Mouse (Mus musculus) C2C12 (cell line): ENCODE data around the gene Tcf7l1. TPM values are rescaled to one million over a fixed set of nuclear protein-coding genes. Genes with fewer than 3 reads are reported as not detected.

Experiments
- H3K27me3 ChIP-seq: one replicate; pipeline ENCODE4 v1.6.1; 2011; ENCODE audit not compliant: control insufficient read depth, insufficient read depth, insufficient read length
- H3K36me3 ChIP-seq: one replicate; pipeline ENCODE4 v1.6.1; 2011; ENCODE audit not compliant: control insufficient read depth, insufficient read depth
- H3K4me3 ChIP-seq: one replicate; pipeline ENCODE4 v1.5.1; 2011; ENCODE audit warnings: mild to moderate bottlenecking, control low read depth; ENCODE audit not compliant: poor library complexity, insufficient read depth, severe bottlenecking
- H3K79me2 ChIP-seq: one replicate; pipeline ENCODE4 v1.6.1; 2011; ENCODE audit not compliant: control insufficient read depth, insufficient read depth
- H3K79me3 ChIP-seq: one replicate; pipeline ENCODE4 v1.6.1; 2011; ENCODE audit warnings: low read depth, control low read depth
- H3ac ChIP-seq: one replicate; pipeline ENCODE3; 2011; ENCODE audit warnings: low read depth; ENCODE audit not compliant: control insufficient read depth, insufficient read length
- CEBPB ChIP-seq: IDR thresholded peaks from one replicate; pipeline ENCODE4 v1.6.1; 2011; ENCODE audit warnings: low read depth, mild to moderate bottlenecking, control low read depth, moderate library complexity
- CTCF ChIP-seq: IDR thresholded peaks from one replicate; pipeline ENCODE4 v1.5.1; 2011; ENCODE audit not compliant: control insufficient read depth, insufficient read depth, insufficient read length
- FOSL1 ChIP-seq: IDR thresholded peaks from one replicate; pipeline ENCODE4 v1.8.0; 2011; ENCODE audit warnings: mild to moderate bottlenecking, low read length; ENCODE audit not compliant: poor library complexity, insufficient read depth, severe bottlenecking
- MAX ChIP-seq: IDR thresholded peaks from one replicate; pipeline ENCODE4 v1.6.1; 2011; ENCODE audit warnings: mild to moderate bottlenecking, control low read depth
- MYOD1 ChIP-seq: IDR thresholded peaks from one replicate; pipeline ENCODE4 v1.6.1; 2011; ENCODE audit warnings: low read depth; ENCODE audit not compliant: control insufficient read depth, insufficient read length
- MYOG ChIP-seq: IDR thresholded peaks from one replicate; pipeline ENCODE4 v1.6.1; 2011; ENCODE audit not compliant: control insufficient read depth, insufficient read length; ENCODE audit errors: extremely low read depth
- USF1 ChIP-seq: IDR thresholded peaks from one replicate; pipeline ENCODE4 v1.6.1; 2011; ENCODE audit warnings: low read depth, mild to moderate bottlenecking, control low read depth, moderate library complexity
- polyA plus RNA-seq: library from polyadenylated mRNA; unstranded; fragments of >200 nt; fragmentation: generic; extraction: Trizol; gene quantifications from one replicate; pipeline ENCODE4 v1.2.1, GENCODE M21; 2012; ENCODE audit warnings: missing spikeins

Tcf7l1 gene
- polyA plus RNA-seq, 1 experiment = 18.3 TPM

GRCm38 (mm10) chr6:72615561-72616375, 173.3 kb downstream of the Tcf7l1 start:
- H3K79me3 ChIP-seq = peaks cover 22% of the 10 kb centered on the region
- no peak for TF ChIP-seq USF1
- no peak for TF ChIP-seq MYOG
- no peak for TF ChIP-seq CTCF
- no peak for TF ChIP-seq MAX
- no peak for TF ChIP-seq MYOD1
- no peak for TF ChIP-seq CEBPB
- TF ChIP-seq FOSL1 = no peak
- peak overlapping the region; percentile 95 for H3K4me3 ChIP-seq
- H3K27me3 ChIP-seq = no peaks in the 10 kb centered on the region
- H3K36me3 ChIP-seq = peaks cover 28% of the 10 kb centered on the region
- peak overlapping the region; percentile 99 for H3ac ChIP-seq
- H3K79me2 ChIP-seq = peaks cover 41% of the 10 kb centered on the region

- H3K79me3 ChIP-seq = peaks cover 22% of the 10 kb centered on the region
- peak overlapping the region; percentile 95 for H3K4me3 ChIP-seq
- peaks cover 34% of the 10 kb centered on the region for H3K36me3 ChIP-seq
- H3K79me2 ChIP-seq = peaks cover 41% of the 10 kb centered on the region
- H3ac ChIP-seq = no peak overlapping the region
- no peak for TF ChIP-seq MYOD1
- no peak for TF ChIP-seq CTCF
- peak; percentile 53 for TF ChIP-seq USF1
- no peak for TF ChIP-seq MYOG
- no peak for TF ChIP-seq FOSL1
- TF ChIP-seq CEBPB = no peak
- no peaks in the 10 kb centered on the region for H3K27me3 ChIP-seq
These were observed 173.9 kb downstream of the Tcf7l1 start for GRCm38 (mm10) chr6:72615151-72615550.

DNA sequence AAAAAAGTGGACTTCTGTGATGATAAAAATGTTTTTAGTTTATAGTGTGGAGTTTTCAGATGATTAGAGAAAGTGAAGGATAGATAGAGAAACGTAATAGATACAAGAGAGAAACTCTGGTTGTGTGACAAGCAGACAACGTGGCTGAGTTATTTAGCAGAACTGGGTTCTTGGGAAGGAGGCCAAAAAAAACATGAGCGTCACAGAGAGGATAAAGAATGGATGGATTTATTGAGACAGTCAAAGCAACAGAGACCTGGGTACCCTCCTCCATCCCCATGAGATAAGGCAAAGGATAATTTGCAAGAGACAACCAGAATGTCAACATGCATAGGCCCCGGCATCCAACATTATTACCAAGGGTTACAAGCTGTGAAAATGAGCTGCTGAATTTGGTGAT, 178.8 kb downstream of the Tcf7l1 start:
- TF ChIP-seq CTCF (no peak), FOSL1 (no peak), USF1 (no peak), MAX (no peak), MYOD1 (no peak), MYOG (no peak), CEBPB (no peak)
- Histone ChIP-seq H3K79me2 (peaks cover 21% of the 10 kb centered on the region), H3K36me3 (peaks cover 79% of the 10 kb centered on the region), H3K27me3 (no peaks in the 10 kb centered on the region), H3ac (no peak overlapping the region), H3K4me3 (no peak overlapping the region), H3K79me3 (peaks cover 8% of the 10 kb centered on the region)

GRCm38 (mm10) chr6:72608662-72609184, 180.3 kb downstream of the Tcf7l1 start:
- peaks cover 75% of the 10 kb centered on the region for H3K36me3 ChIP-seq
- H3K79me3 ChIP-seq = no peaks in the 10 kb centered on the region

GRCm38 (mm10) chr6:72607676-72608075, 181.4 kb downstream of the Tcf7l1 start:
- no peaks in the 10 kb centered on the region for H3K79me3 ChIP-seq
- no peak overlapping the region for H3ac ChIP-seq
- H3K27me3 ChIP-seq = no peaks in the 10 kb centered on the region
- no peak for TF ChIP-seq CEBPB
- no peak for TF ChIP-seq MYOG
- no peak for TF ChIP-seq CTCF
- TF ChIP-seq FOSL1 = no peak
- TF ChIP-seq MAX = no peak
- TF ChIP-seq MYOD1 = no peak
- no peak for TF ChIP-seq USF1
- no peak overlapping the region for H3K4me3 ChIP-seq
- H3K36me3 ChIP-seq = peaks cover 65% of the 10 kb centered on the region
- no peaks in the 10 kb centered on the region for H3K79me2 ChIP-seq

More at GRCm38 (mm10) chr6:72608662-72609184, 180.3 kb downstream of the Tcf7l1 start:
- Histone ChIP-seq H3ac (no peak overlapping the region), H3K79me2 (peaks cover 5% of the 10 kb centered on the region), H3K4me3 (no peak overlapping the region), H3K27me3 (no peaks in the 10 kb centered on the region)
- TF ChIP-seq MYOD1 (no peak), USF1 (no peak), MYOG (no peak), CEBPB (no peak)
